Mouse (Mus musculus): ENCODE measurements at regions not wholly inside any gene's neighbourhood (a gene's known extent, or its start where the extent isn't known, plus 50 kb on each side); places are given as distances from the start of the nearest gene placed in this dataset.
"Not testable (repeated sequence)": the region's sequence is repeated elsewhere in the genome, so short reads cannot be mapped to it uniquely, and the experiment has no call there.

GRCm38 (mm10) chr13:12680283-12680953 is 114.7 kb downstream of the Ero1lb start:
- peak; percentile 76 for TF ChIP-seq CTCF (IDR thresholded peaks at IDR 0.05)
- CTCF ChIA-PET: interaction anchor here (1.0 to 2.5 kb wide), 4 partner anchors 139 to 736 kb away, joined by 4 to 14 read pairs (median 5); no protein-coding TSS in a partner anchor
- DNase-seq (ENCODE audit: low read depth, low spot score); POLR2A ChIA-PET; H3K27me3 ChIP-seq: not testable (repeated sequence)
- in situ Hi-C loops (cut with MboI; ENCODE audit: low pct_unique_long_range_greater_than_20kb): loop anchor here (25.0 kb wide), 1 partner anchor 682 kb away; no protein-coding TSS in a partner anchor
- peak; percentile 72 for ATAC-seq

GRCm38 (mm10) chr13:12677372-12677771 is 111.7 kb downstream of the Ero1lb start:
- CTCF ChIA-PET: no interaction called here
- ATAC-seq (no peak), DNase-seq (ENCODE audit: low read depth, low spot score) (no peak)
- in situ Hi-C loops (cut with MboI; ENCODE audit: low pct_unique_long_range_greater_than_20kb): loop anchor here (5.0 to 25.0 kb wide), 2 partner anchors 210 to 685 kb away; no protein-coding TSS in a partner anchor
- no peak for TF ChIP-seq CTCF (IDR thresholded peaks at IDR 0.05)
- no peaks in the 10 kb centered on the region for H3K27me3 ChIP-seq
- POLR2A ChIA-PET: no interaction called here

GRCm38 (mm10) chr13:12671011-12671410 is 105.3 kb downstream of the Ero1lb start:
- in situ Hi-C loops (cut with MboI; ENCODE audit: low pct_unique_long_range_greater_than_20kb); CTCF ChIA-PET; H3K27me3 ChIP-seq; POLR2A ChIA-PET; DNase-seq (ENCODE audit: low read depth, low spot score); ATAC-seq: not testable (repeated sequence)

- POLR2A ChIA-PET; in situ Hi-C loops (cut with MboI; ENCODE audit: low pct_unique_long_range_greater_than_20kb); DNase-seq (ENCODE audit: low read depth, low spot score); ATAC-seq; CTCF ChIA-PET; H3K27me3 ChIP-seq: not testable (repeated sequence)
These were observed 103.1 kb downstream of the Ero1lb start for GRCm38 (mm10) chr13:12668742-12669141.

- DNase-seq (ENCODE audit: low read depth, low spot score); POLR2A ChIA-PET; in situ Hi-C loops (cut with MboI; ENCODE audit: low pct_unique_long_range_greater_than_20kb); H3K27me3 ChIP-seq; CTCF ChIA-PET: not testable (repeated sequence)
- peak; percentile 55 for ATAC-seq
These were observed 102.3 kb downstream of the Ero1lb start for GRCm38 (mm10) chr13:12667727-12668665.

GRCm38 (mm10) chr13:12666050-12666449 is 100.4 kb downstream of the Ero1lb start:
- H3K27me3 ChIP-seq; CTCF ChIA-PET; in situ Hi-C loops (cut with MboI; ENCODE audit: low pct_unique_long_range_greater_than_20kb); DNase-seq (ENCODE audit: low read depth, low spot score); POLR2A ChIA-PET; ATAC-seq: not testable (repeated sequence)

All from Patski (cell line).